In the genomic region with DNA sequence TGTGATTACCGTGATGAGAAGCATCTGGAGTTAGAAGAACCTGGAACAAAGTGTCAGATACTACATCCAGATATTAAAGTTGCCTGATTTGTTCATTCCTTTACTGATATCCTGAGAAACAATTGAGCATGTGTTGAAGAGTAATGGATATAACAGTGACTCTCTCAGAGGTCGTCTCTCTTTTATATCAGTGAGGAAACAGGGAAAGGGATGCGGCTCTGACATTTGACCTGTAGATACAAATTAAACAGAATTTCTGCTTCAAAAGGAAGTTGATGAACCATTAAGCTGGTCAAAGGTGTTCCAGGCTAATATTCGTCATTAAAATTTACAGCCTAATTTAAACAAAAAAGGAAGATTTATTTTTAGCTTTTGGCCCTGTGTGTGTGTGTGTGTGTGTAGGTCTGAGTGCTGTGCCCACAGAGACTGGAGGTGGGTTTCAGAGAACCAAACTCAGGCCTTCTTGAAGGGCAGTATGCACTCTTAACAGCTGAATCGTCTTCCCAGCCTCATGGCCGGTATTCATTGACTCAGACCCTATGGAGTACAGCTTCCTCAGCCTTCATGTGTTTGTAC, we compare ENCODE assay signal across 25 mouse cellular contexts.
DNase-seq lines count a peak whose midpoint lies in the region; ATAC-seq and TF ChIP-seq lines count a peak whose summit lies in the region.
"Had no signal": no experiment of that assay in that cellular context is flagged by ENCODE, and none has a peak within 500 bp of the region (broad histone marks: within the 10 kb centered on the region; RNA-seq: fewer than 3 reads in every experiment).

No protein-coding gene starts in this region.

- H3K9me3 ChIP-seq in kidney, embryonic 16.5 days (ENCODE audit: low read length): no peaks in the 10 kb centered on the region
- H3K9me3 ChIP-seq: embryonic facial prominence, embryonic 12.5 days; embryonic facial prominence, embryonic 15.5 days; heart, embryonic 12.5 days; heart, embryonic 15.5 days; hindbrain, embryonic 10.5 days; hindbrain, embryonic 13.5 days had no signal

- H3K36me3 ChIP-seq in kidney, embryonic 16.5 days (ENCODE audit: insufficient read depth, low read length): no peaks in the 10 kb centered on the region
- H3K36me3 ChIP-seq: embryonic facial prominence, embryonic 12.5 days; heart, embryonic 12.5 days; heart, embryonic 15.5 days; hindbrain, embryonic 10.5 days; hindbrain, embryonic 13.5 days had no signal

- H3K4me3 ChIP-seq in kidney, embryonic 16.5 days (ENCODE audit: low read length): no peak overlapping the region
- H3K4me3 ChIP-seq in gastrocnemius, adult 2 months: no peak overlapping the region
- H3K4me3 ChIP-seq: embryonic facial prominence, embryonic 12.5 days; embryonic facial prominence, embryonic 15.5 days; heart, embryonic 12.5 days; heart, embryonic 15.5 days; hindbrain, embryonic 10.5 days; hindbrain, embryonic 13.5 days had no signal

- no peak overlapping the region for H3K9ac ChIP-seq in kidney, embryonic 16.5 days (replicated peaks; ENCODE audit: low read length)
- H3K9ac ChIP-seq: embryonic facial prominence, embryonic 12.5 days; embryonic facial prominence, embryonic 15.5 days; forebrain, postnatal 0 days; heart, embryonic 12.5 days; heart, embryonic 15.5 days; hindbrain, embryonic 13.5 days had no signal

- H3K27ac ChIP-seq in kidney, embryonic 16.5 days (ENCODE audit: low read length): no peak overlapping the region
- H3K27ac ChIP-seq in gastrocnemius, adult 2 months: no peak overlapping the region
- H3K27ac ChIP-seq: embryonic facial prominence, embryonic 12.5 days; embryonic facial prominence, embryonic 15.5 days; heart, embryonic 15.5 days; hindbrain, embryonic 10.5 days; hindbrain, embryonic 13.5 days had no signal

- intact Hi-C loops in gastrocnemius, adult 2 months (cut with DNase I): no loop called here

- DNase-seq in embryo, embryonic 10.5 days (ENCODE audit: low spot score): peak; percentile 16
- DNase-seq in embryo, embryonic 9.5 days (ENCODE audit: extremely low spot score): no peak
- peak; percentile 5 for DNase-seq in kidney, adult 9 months
- no peak for DNase-seq in kidney, adult 8-10 months
- DNase-seq in kidney, postnatal 10 days: no peak
- DNase-seq in gastrocnemius, adult 2 months: no peak
- DNase-seq: adrenal gland, postnatal 10 days; adrenal gland, postnatal 36 days; cerebellum, adult 18-20 months; cerebellum, adult 9-10 months; cerebellum, postnatal 14 days; forebrain, postnatal 0 days; gastrocnemius, postnatal 25 days; heart, adult 18-20 months; heart, postnatal 10 days; heart, postnatal 36 days had no signal

- TF ChIP-seq CTCF in gastrocnemius, adult 2 months (IDR thresholded peaks at IDR 0.05): no peak

- H3K27me3 ChIP-seq in kidney, embryonic 16.5 days (ENCODE audit: insufficient read depth, low read length): no peaks in the 10 kb centered on the region
- H3K27me3 ChIP-seq: embryonic facial prominence, embryonic 12.5 days; embryonic facial prominence, embryonic 15.5 days; heart, embryonic 12.5 days; heart, embryonic 15.5 days; hindbrain, embryonic 13.5 days had no signal

- H3K4me1 ChIP-seq in kidney, embryonic 16.5 days (ENCODE audit: insufficient read depth, low read length): 0 out of 2 replicates have a peak, but pooled peaks cover 8% of the 10 kb centered on the region
- H3K4me1 ChIP-seq: embryonic facial prominence, embryonic 12.5 days; embryonic facial prominence, embryonic 15.5 days; heart, embryonic 12.5 days; heart, embryonic 15.5 days; hindbrain, embryonic 10.5 days; hindbrain, embryonic 13.5 days had no signal

- H3K4me2 ChIP-seq in kidney, embryonic 16.5 days (replicated peaks; ENCODE audit: low read depth, low read length): no peak overlapping the region
- H3K4me2 ChIP-seq: embryonic facial prominence, embryonic 12.5 days; embryonic facial prominence, embryonic 15.5 days; heart, embryonic 12.5 days; heart, embryonic 15.5 days; hindbrain, embryonic 13.5 days had no signal

- ATAC-seq in kidney, embryonic 16.5 days (ENCODE audit: low FRiP score, low TSS enrichment): peak; percentile 78
- ATAC-seq: forebrain, embryonic 14.5 days; forebrain, postnatal 0 days; hindbrain, embryonic 16.5 days had no signal

- WGBS in kidney, embryonic 16.5 days: 18% methylated on average over 6 of the region's 6 CpGs

Comparison
In these comparisons a context has a peak if more than half of its experiments do, and no peak if none do; other contexts are left out.
1. DNase-seq: peak in embryo, embryonic 10.5 days (single experiment) and kidney, adult 9 months (single experiment); none in embryo, embryonic 9.5 days (single experiment), kidney, adult 8-10 months (0 of 2), kidney, postnatal 10 days (single experiment) and gastrocnemius, adult 2 months (single experiment).